Mouse (Mus musculus): Measurements from ENCODE around the gene Rbbp5. TPM values are rescaled to one million over a fixed set of nuclear protein-coding genes. Genes with fewer than 3 reads are reported as not detected.
A peak's percentile ranks its signal among the peaks of the same experiment; 100 is the strongest.

Gene Rbbp5
- polyA plus RNA-seq (2015; fragmentation: Nextera tagmentation; extraction: Ambion mirVana): 48.1 and 49.7 TPM in 2 replicates

DNA sequence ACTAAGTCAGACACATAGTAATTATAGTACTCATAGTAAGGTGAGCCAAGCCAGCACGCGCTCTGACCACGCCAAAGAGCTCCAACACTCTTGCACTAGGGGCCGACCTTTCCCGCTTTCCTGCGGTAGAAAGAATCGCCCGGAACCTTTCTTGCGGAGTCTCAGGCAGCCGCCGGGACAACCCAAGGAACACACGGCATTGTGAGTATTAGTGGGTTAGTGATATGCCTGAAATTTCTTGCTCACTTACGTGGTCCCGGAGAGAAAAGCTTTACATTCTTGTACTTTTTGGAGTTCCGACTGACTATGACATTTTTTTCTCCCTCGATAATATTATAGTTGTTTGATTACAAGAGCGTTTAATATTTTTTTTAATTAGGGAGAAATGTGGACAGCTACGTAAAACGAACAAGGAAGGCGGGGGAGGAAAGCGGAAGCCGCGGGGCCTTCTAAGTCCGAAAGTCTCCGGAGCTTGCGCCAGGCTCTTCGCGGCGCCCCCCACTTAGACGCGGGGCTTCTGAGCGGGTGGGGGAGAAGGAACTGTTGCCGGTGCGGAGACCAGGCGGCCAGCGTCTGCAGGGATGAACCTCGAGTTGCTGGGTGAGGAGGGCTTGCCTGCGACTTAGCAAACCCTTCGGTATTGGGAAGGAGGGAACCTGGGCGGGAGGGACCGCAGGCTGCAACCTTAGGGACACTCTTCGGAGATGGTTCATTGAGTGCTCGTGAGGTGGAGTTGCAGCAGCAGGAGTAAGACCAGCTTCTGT is at the start of gene Rbbp5:
Gene Rbbp5 (plus strand): TSS at position 438 of the 764 bp plus-strand sequence.
- peak; percentile 90 for ATAC-seq (replicated peaks; ENCODE audit: low FRiP score)

DNA sequence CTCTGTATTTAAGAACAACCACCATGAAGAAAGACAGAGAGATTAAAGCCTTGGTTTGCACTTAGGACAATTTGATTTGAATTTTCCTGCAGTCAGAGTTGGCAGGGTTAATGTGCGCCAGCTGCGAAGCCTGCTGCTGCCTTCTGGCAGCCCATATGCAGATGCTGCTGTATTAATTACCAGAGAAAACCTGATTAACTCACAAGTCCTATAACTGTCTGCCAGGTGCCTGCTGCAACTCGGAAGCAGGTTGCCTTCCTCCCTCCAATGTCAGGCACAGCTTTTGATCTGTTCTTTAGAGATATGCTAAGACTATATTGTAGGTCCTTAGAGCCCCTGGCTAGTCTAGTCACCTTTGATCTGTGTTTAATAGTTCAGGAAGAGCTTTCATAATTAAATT is 46.3 kb upstream of the Rbbp5 start:
- Histone ChIP-seq H3K9ac (no peak overlapping the region), H3K27me3 (no peaks in the 10 kb centered on the region), H3K4me1 (peaks cover 17% of the 10 kb centered on the region; the same call in 1 of the 2 replicates), H3K4me2 (no peak overlapping the region), H3K27ac (no peak overlapping the region), H3K36me3 (peaks cover 14% of the 10 kb centered on the region), H3K4me3 (replicated peaks) (no peak overlapping the region), H3K9me3 (replicated peaks) (no peaks in the 10 kb centered on the region)
- ATAC-seq (replicated peaks; ENCODE audit: low FRiP score): no peak
- 58% methylated on average over 3 of the region's 3 CpGs for whole genome bisulfite sequencing

More for the DNA sequence above, at the start of gene Rbbp5:
- Histone ChIP-seq H3K4me1 (peaks cover 18% of the 10 kb centered on the region), H3K4me2 (peak within 1 kb of the TSS; percentile 79), H3K27ac (peak within 1 kb of the TSS; percentile 74), H3K9ac (peak within 1 kb of the TSS; percentile 78), H3K9me3 (replicated peaks) (no peaks in the 10 kb centered on the region), H3K27me3 (no peaks in the 10 kb centered on the region), H3K36me3 (no peaks in the 10 kb centered on the region), H3K4me3 (replicated peaks) (peak within 1 kb of the TSS; percentile 75)
- WGBS: under 1% methylated on average over 43 of the region's 43 CpGs

DNA sequence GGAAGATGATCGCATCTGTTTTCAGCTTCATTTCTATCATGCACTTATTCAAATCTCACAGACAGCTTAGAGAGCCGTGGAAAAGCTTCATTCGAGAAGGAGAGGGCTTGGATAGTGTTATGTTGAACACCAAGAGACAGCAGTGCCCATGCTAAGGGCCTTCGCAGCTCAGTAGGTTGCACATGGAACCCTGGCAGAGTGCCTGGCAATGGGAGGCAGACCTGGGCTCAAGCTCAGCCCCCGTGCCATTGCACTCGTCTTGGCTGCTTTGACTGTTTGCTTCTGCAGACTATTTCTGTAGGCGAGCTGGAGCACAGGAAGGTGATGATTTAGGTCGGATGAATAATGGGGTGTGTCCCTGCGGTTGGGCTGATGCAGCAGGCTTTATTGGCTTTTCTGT is 45.4 kb upstream of the Rbbp5 start:
- peaks cover 11% of the 10 kb centered on the region; the same call in 1 of the 2 replicates for H3K4me1 ChIP-seq
- no peak for ATAC-seq (replicated peaks; ENCODE audit: low FRiP score)
- H3K9ac ChIP-seq: no peak overlapping the region
- H3K27ac ChIP-seq: no peak overlapping the region
- H3K36me3 ChIP-seq: peaks cover 14% of the 10 kb centered on the region
- no peaks in the 10 kb centered on the region for H3K9me3 ChIP-seq (replicated peaks)
- WGBS: 61% methylated on average over 9 of the region's 9 CpGs
- no peak overlapping the region for H3K4me3 ChIP-seq (replicated peaks)
- H3K27me3 ChIP-seq: no peaks in the 10 kb centered on the region
- H3K4me2 ChIP-seq: no peak overlapping the region

DNA sequence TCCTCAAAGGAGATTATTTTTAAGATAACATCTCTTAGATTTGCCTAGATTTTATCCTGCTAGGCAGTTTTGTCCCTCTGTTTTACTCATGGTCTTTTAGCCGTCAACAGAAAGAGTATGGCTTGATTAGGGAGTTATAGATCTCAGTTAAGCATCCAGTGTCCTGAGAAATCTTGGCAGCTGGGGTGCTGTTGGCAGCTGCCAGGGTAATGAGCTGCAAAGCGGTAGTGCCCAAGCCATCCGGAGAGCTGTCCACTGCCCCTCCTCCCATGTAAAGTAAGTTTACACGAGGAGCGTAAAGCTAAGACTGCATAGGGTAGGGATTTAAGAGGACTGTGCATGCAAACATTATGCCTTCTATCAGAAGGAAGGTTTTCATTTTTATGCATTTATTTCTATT is 43.8 kb upstream of the Rbbp5 start:
- Histone ChIP-seq H3K27me3 (no peaks in the 10 kb centered on the region), H3K4me2 (no peak overlapping the region), H3K36me3 (peaks cover 16% of the 10 kb centered on the region), H3K9ac (no peak overlapping the region), H3K9me3 (replicated peaks) (no peaks in the 10 kb centered on the region), H3K4me1 (peaks cover 10% of the 10 kb centered on the region; the same call in 1 of the 2 replicates), H3K4me3 (replicated peaks) (no peak overlapping the region), H3K27ac (no peak overlapping the region)
- ATAC-seq (replicated peaks; ENCODE audit: low FRiP score): no peak
- WGBS: 68% methylated on average over 5 of the region's 5 CpGs

DNA sequence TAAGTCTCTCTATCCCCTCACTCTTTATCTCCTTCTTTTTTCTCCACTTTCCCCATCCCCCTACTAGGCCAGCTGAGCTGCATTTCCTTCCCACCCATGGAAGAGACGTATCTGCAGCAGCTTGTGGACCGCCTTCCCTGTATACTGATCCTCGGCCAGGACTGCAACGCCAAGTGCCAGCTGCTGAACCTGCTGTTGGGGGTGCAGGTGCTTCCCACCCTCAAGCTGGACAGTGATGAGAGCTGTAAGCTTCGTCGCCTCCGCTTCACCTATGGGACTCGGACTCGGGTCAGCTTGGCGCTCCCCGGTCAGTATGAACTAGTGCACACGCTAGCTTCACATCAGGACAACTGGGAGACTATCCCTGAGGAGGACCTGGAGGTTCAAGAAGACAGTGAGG is 43.1 kb upstream of the Rbbp5 start:
- H3K36me3 ChIP-seq: peaks cover 17% of the 10 kb centered on the region
- no peak overlapping the region for H3K4me2 ChIP-seq
- no peaks in the 10 kb centered on the region for H3K9me3 ChIP-seq (replicated peaks)
- no peak for ATAC-seq (replicated peaks; ENCODE audit: low FRiP score)
- H3K4me1 ChIP-seq: peaks cover 10% of the 10 kb centered on the region; the same call in 1 of the 2 replicates
- no peaks in the 10 kb centered on the region for H3K27me3 ChIP-seq
- no peak overlapping the region for H3K4me3 ChIP-seq (replicated peaks)
- WGBS: 95% methylated on average over 12 of the region's 12 CpGs
- no peak overlapping the region for H3K27ac ChIP-seq
- no peak overlapping the region for H3K9ac ChIP-seq

DNA sequence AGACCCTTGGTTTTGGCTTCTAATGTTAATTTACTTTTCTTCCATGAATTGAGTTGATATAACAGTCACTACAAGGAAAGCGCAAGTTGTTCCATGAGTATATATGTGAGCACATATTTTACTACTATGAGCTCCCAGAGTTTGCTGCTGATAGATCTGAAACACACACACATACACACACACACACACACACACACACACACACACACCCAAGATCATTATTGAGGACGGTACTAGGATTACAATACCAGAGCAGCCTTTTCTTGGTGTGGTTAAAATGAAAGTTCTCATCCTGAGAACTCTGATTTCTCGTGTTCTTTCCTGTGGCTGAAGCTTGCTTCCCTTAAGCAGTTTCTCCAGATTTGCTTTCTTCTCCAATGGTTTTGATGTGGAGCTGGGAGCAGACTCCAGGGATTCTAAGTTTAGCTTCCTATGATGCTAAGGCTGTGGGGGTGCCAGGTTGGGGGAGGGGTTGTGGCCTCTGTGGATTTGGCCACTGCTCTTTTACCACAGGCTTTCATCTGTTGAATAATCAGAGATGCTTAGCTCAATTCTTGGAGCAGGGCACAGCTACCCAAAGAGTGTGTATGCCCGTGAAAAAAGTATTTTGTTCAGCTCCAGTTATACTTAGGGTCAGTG is 40.7 kb upstream of the Rbbp5 start:
- Histone ChIP-seq H3K9ac (no peak overlapping the region), H3K36me3 (peaks cover 40% of the 10 kb centered on the region), H3K9me3 (replicated peaks) (no peaks in the 10 kb centered on the region), H3K4me1 (peaks cover 7% of the 10 kb centered on the region; the same call in 1 of the 2 replicates), H3K4me2 (no peak overlapping the region), H3K4me3 (replicated peaks) (no peak overlapping the region), H3K27me3 (no peaks in the 10 kb centered on the region), H3K27ac (peak overlapping the region; percentile 54; the same call in 1 of the 2 replicates)
- no peak for ATAC-seq (replicated peaks; ENCODE audit: low FRiP score)
- WGBS: 78% methylated on average over 4 of the region's 4 CpGs

DNA sequence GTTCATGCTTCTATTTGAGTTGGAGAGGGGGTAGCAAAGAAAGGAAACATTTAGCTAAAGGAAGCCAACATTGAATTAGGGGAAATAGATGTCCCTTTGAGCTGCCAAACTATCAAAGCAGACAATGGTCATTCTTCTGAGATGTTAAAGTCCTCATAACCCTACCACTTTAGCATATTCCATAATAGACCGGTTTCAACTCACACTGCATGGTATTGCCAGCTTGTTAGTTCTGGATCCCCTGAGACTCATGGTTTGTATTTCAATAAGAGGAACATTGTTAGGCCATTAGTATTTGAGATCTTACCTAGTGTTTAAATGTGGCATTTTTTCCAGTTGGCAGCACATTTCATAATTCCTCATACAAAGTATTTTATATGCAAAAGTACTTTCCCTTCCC is 40.2 kb upstream of the Rbbp5 start:
- peaks cover 2% of the 10 kb centered on the region; the same call in 1 of the 2 replicates for H3K4me1 ChIP-seq
- no peak overlapping the region for H3K4me3 ChIP-seq (replicated peaks)
- H3K27me3 ChIP-seq: no peaks in the 10 kb centered on the region
- H3K4me2 ChIP-seq: no peak overlapping the region
- no peaks in the 10 kb centered on the region for H3K9me3 ChIP-seq (replicated peaks)
- H3K27ac ChIP-seq: peak overlapping the region; percentile 54; the same call in 1 of the 2 replicates
- H3K9ac ChIP-seq: no peak overlapping the region
- H3K36me3 ChIP-seq: peaks cover 45% of the 10 kb centered on the region
- whole genome bisulfite sequencing: 75% methylated on average over 1 of the region's 1 CpGs
- ATAC-seq (replicated peaks; ENCODE audit: low FRiP score): no peak

DNA sequence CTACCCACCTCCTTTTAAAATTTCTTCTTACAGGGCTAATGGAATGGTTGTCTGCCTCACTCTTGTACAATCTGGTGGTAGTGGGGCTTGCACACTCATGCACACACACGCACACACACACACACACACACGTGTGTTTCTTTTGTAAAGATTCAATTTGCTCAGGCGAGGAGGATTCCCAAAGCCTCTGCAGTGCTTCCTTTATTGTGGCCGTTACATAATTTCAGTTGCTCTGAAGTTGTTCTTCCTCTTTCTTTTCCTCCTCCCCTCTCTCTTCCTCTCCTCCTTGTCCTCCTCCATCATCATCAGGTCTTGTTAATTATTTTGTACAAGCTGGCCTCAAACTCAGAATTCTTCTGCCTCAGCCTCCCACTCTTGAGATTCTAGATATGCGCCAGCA is 39.8 kb upstream of the Rbbp5 start:
- no peak overlapping the region for H3K9ac ChIP-seq
- no peaks in the 10 kb centered on the region for H3K27me3 ChIP-seq
- ATAC-seq (replicated peaks; ENCODE audit: low FRiP score): no peak
- no peak overlapping the region for H3K4me2 ChIP-seq
- WGBS: 74% methylated on average over 5 of the region's 5 CpGs
- peaks cover 49% of the 10 kb centered on the region for H3K36me3 ChIP-seq
- H3K4me3 ChIP-seq (replicated peaks): no peak overlapping the region
- H3K4me1 ChIP-seq: no peaks in the 10 kb centered on the region
- no peak overlapping the region for H3K27ac ChIP-seq
- H3K9me3 ChIP-seq (replicated peaks): no peaks in the 10 kb centered on the region

DNA sequence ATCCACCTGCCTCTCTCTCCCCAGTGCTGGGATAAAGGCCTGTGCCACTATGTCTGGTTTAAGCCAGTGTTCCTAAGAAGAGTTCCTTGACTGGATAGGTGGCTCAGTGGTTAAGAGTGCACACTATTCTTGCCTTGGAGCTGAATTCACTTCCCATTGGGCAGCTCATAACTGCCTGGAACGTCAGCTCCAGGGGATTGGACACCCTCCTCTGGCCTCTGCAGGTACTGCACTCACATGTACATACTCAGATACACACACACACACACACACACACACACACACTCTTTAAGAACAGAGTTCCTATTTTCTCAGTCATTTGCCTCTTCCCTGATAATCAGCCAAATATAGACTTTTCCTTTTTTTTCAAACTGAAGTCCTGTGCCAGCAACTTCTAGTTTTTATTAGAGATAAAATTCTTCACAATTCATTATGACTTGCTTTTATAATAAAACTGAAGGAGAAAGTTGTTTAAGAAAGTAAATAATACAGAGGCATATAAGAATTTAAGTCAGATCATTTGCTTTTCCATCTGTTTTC is 36.2 kb upstream of the Rbbp5 start:
- Histone ChIP-seq H3K4me3 (replicated peaks) (no peak overlapping the region), H3K9me3 (replicated peaks) (no peaks in the 10 kb centered on the region), H3K27me3 (no peaks in the 10 kb centered on the region), H3K4me2 (no peak overlapping the region), H3K27ac (no peak overlapping the region), H3K36me3 (peaks cover 56% of the 10 kb centered on the region), H3K4me1 (no peaks in the 10 kb centered on the region), H3K9ac (no peak overlapping the region)
- ATAC-seq (replicated peaks; ENCODE audit: low FRiP score): no peak
- 76% methylated on average over 1 of the region's 1 CpGs for WGBS

DNA sequence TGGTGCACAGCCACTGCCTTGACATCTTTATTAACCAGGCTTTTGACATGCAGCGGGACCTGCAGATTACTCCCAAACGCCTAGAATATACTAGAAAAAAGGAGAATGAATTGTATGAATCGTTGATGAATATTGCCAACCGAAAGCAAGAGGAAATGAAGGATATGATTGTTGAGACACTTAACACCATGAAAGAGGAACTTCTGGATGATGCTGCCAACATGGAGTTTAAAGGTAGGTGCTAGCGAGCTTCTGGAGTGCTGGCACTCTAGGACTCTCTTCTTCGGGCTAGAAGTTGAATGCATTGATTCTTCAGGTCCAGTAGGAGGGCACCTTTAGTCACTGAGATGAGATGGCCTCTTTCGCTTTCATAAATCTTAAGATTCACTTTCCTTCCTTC is 27.4 kb upstream of the Rbbp5 start:
- Histone ChIP-seq H3K9ac (no peak overlapping the region), H3K36me3 (peaks cover 68% of the 10 kb centered on the region), H3K27me3 (no peaks in the 10 kb centered on the region), H3K9me3 (replicated peaks) (no peaks in the 10 kb centered on the region), H3K4me3 (replicated peaks) (no peak overlapping the region), H3K4me1 (no peaks in the 10 kb centered on the region), H3K4me2 (no peak overlapping the region), H3K27ac (no peak overlapping the region)
- 92% methylated on average over 7 of the region's 7 CpGs for WGBS
- ATAC-seq (replicated peaks; ENCODE audit: low FRiP score): no peak

DNA sequence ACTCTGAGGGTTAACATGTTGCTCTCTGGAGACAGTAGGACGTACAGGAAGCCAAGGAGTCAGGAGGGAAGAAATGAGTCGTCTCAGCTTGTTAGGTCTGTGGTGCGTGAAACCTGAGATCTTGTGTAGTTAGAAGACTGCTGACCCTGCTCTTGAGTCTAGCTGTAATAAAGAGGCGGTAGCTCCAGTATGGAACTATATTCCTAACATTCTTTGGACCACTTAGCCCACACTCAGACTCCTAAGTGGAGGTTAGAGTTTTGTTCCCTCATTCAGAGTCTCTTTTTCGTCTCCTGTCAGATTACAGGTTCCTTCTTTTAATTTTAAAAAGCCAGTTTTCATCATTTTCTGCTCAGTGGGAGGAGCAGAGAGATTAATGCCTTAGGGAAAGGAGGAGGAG is 12.5 kb upstream of the Rbbp5 start:
- Histone ChIP-seq H3K4me1 (peaks cover 3% of the 10 kb centered on the region; the same call in 1 of the 2 replicates), H3K27me3 (no peaks in the 10 kb centered on the region), H3K9me3 (replicated peaks) (no peaks in the 10 kb centered on the region), H3K27ac (no peak overlapping the region), H3K36me3 (peaks cover 77% of the 10 kb centered on the region), H3K4me2 (no peak overlapping the region), H3K9ac (no peak overlapping the region), H3K4me3 (replicated peaks) (no peak overlapping the region)
- ATAC-seq (replicated peaks; ENCODE audit: low FRiP score): no peak
- 57% methylated on average over 5 of the region's 5 CpGs for WGBS

DNA sequence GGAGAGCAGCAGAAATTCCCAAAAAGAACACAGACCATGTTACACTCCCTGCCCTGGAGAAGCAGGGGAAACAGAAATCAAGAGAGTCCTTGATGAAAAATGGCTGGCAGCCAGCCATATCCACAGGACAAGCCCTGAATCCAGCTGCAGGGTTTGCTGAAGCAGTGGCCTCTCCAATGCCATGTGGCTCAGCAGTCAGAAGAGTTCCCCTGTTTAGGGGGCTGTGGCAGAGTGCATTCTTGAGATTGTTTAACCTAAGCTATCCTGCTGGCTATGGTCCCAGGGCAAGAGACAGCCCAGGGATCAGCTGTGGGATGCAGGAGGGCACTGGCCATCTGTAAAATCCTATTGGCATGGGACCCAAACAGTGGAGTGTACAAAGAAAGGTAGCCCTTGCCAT is 8.2 kb upstream of the Rbbp5 start:
- ATAC-seq (replicated peaks; ENCODE audit: low FRiP score): no peak
- no peaks in the 10 kb centered on the region for H3K27me3 ChIP-seq

More for the DNA sequence above, 8.2 kb upstream of the Rbbp5 start:
- H3K4me3 ChIP-seq (replicated peaks): no peak overlapping the region
- no peaks in the 10 kb centered on the region for H3K9me3 ChIP-seq (replicated peaks)
- H3K27ac ChIP-seq: no peak overlapping the region
- H3K4me2 ChIP-seq: no peak overlapping the region
- H3K4me1 ChIP-seq: peaks cover 3% of the 10 kb centered on the region; the same call in 1 of the 2 replicates
- peaks cover 40% of the 10 kb centered on the region for H3K36me3 ChIP-seq
- H3K9ac ChIP-seq: no peak overlapping the region

All from kidney, embryonic 15.5 days (tissue).